In genomic region chr17:30498376-30498719, GRCm38 (mm10) we compare ENCODE assay signal across 9 mouse cellular contexts.
DNase-seq lines count a peak whose midpoint lies in the region; ATAC-seq and TF ChIP-seq lines count a peak whose summit lies in the region.
"Had no signal": no experiment of that assay in that cellular context is flagged by ENCODE, and none has a peak within 500 bp of the region (broad histone marks: within the 10 kb centered on the region; RNA-seq: fewer than 3 reads in every experiment).

No protein-coding gene starts in this region.

- no peaks in the 10 kb centered on the region for H3K9me3 ChIP-seq in kidney, postnatal 0 days (replicated peaks; ENCODE audit: low read length)
- H3K9me3 ChIP-seq in midbrain, postnatal 0 days (ENCODE audit: low read length) = no peaks in the 10 kb centered on the region

- peak; percentile 83 for DNase-seq in left cerebral cortex, postnatal 4 days
- DNase-seq in left cerebral cortex, adult 18-20 months (ENCODE audit: low spot score in 2 of 2) = no peak
- peak; percentile 72 for DNase-seq in brain, adult 2 months (ENCODE audit: low read depth, low spot score)
- DNase-seq in gastrocnemius, postnatal 25 days = peak; percentile 67
- peak; percentile 21 for DNase-seq in kidney, postnatal 0 days (ENCODE audit: low spot score)
- DNase-seq in midbrain, postnatal 0 days (ENCODE audit: low spot score) = peak; percentile 54
- DNase-seq in urinary bladder, adult 18-20 months (ENCODE audit: low spot score in 2 of 2) = no peak
- DNase-seq in right cerebral cortex, adult 2 months (ENCODE audit: low spot score in 2 of 2) = no peak

- intact Hi-C loops in left cerebral cortex, postnatal 4 days (cut with DNase I) = no loop called here

- no peak for ATAC-seq in kidney, postnatal 0 days (replicated peaks; ENCODE audit: low FRiP score, low read depth)
- no peak for ATAC-seq in midbrain, postnatal 0 days (ENCODE audit: low FRiP score)

- H3K4me2 ChIP-seq in kidney, postnatal 0 days (ENCODE audit: low read length) = no peak overlapping the region
- H3K4me2 ChIP-seq in midbrain, postnatal 0 days (ENCODE audit: low read depth, low read length, poor library complexity, severe bottlenecking) = no peak overlapping the region

- no peaks in the 10 kb centered on the region for H3K4me1 ChIP-seq in kidney, postnatal 0 days (replicated peaks; ENCODE audit: insufficient read depth, low read length)
- no peaks in the 10 kb centered on the region; the same call in 1 of the 2 replicates for H3K4me1 ChIP-seq in midbrain, postnatal 0 days (ENCODE audit: insufficient read depth, low read length)

- no peaks in the 10 kb centered on the region for H3K27me3 ChIP-seq in kidney, postnatal 0 days (ENCODE audit: insufficient read depth, low read length)
- no peaks in the 10 kb centered on the region for H3K27me3 ChIP-seq in midbrain, postnatal 0 days (ENCODE audit: insufficient read depth, low read length)

- H3K36me3 ChIP-seq in kidney, postnatal 0 days (ENCODE audit: insufficient read depth, low read length) = no peaks in the 10 kb centered on the region
- H3K36me3 ChIP-seq in midbrain, postnatal 0 days (ENCODE audit: insufficient read depth, low read length) = no peaks in the 10 kb centered on the region

- WGBS in kidney, postnatal 0 days = 36% methylated on average over 6 of the region's 6 CpGs
- whole genome bisulfite sequencing in midbrain, postnatal 0 days = 42% methylated on average over 6 of the region's 6 CpGs

- no peak overlapping the region for H3K9ac ChIP-seq in kidney, postnatal 0 days (ENCODE audit: low read depth, low read length)
- H3K9ac ChIP-seq in midbrain, postnatal 0 days (replicated peaks; ENCODE audit: low read length, poor library complexity, severe bottlenecking) = no peak overlapping the region

- H3K4me3 ChIP-seq in kidney, postnatal 0 days (replicated peaks; ENCODE audit: low read depth, low read length) = no peak overlapping the region
- no peak overlapping the region for H3K4me3 ChIP-seq in midbrain, postnatal 0 days (ENCODE audit: low read depth, low read length)
- H3K4me3 ChIP-seq: myocyte had no signal

- no peak for TF ChIP-seq CTCF in kidney, postnatal 0 days (IDR thresholded peaks at IDR 0.05; ENCODE audit: low read depth)
- TF ChIP-seq CTCF in midbrain, postnatal 0 days (IDR thresholded peaks at IDR 0.05) = no peak

- no peak overlapping the region for H3K27ac ChIP-seq in kidney, postnatal 0 days
- H3K27ac ChIP-seq in midbrain, postnatal 0 days (ENCODE audit: low read depth, low read length) = no peak overlapping the region

Comparison
In these comparisons a context has a peak if more than half of its experiments do, and no peak if none do; other contexts are left out.
1. DNase-seq: peak in left cerebral cortex, postnatal 4 days (single experiment), brain, adult 2 months (single experiment), gastrocnemius, postnatal 25 days (single experiment), kidney, postnatal 0 days (single experiment) and midbrain, postnatal 0 days (single experiment); none in left cerebral cortex, adult 18-20 months (0 of 2), urinary bladder, adult 18-20 months (0 of 2) and right cerebral cortex, adult 2 months (0 of 2).